Mouse (Mus musculus): Measurements from ENCODE around the gene Zscan20.

DNA sequence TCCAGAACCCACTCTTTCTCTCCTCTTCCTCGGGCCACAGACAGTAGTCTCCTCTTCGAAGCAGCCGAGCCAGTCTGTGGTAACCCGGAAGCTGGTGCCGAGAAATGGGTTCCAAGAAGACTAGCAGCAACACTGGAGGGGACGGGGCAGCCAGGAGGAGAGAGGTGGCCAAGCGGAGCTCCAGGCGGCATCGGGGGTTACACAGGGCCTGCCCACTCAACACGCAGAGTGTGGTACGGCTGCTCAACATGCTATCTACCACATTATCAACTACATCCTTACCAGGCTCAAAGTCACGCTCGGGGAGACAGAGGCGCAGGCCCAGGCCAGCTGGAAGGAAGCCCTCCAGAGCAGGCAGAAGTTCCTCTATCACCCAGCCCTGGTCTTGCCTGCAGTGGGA lies 5.9 kb upstream of the Zscan20 start:
- no peak for TF ChIP-seq CTCF (conservative IDR thresholded peaks at IDR 0.05; ENCODE audit: low read length)
- no peak for TF ChIP-seq NANOG (IDR thresholded peaks at IDR 0.05; ENCODE audit: borderline replicate concordance, low read length)
- no peak for TF ChIP-seq POU5F1 (IDR thresholded peaks at IDR 0.05; ENCODE audit: borderline replicate concordance, low read length)
